Mouse (Mus musculus): ENCODE measurements around the gene Hnrnpf. TPM values are rescaled to one million over a fixed set of nuclear protein-coding genes. Genes with fewer than 3 reads are reported as not detected.

The Hnrnpf gene
- polyA plus RNA-seq, 1 experiment = 102 TPM

DNA sequence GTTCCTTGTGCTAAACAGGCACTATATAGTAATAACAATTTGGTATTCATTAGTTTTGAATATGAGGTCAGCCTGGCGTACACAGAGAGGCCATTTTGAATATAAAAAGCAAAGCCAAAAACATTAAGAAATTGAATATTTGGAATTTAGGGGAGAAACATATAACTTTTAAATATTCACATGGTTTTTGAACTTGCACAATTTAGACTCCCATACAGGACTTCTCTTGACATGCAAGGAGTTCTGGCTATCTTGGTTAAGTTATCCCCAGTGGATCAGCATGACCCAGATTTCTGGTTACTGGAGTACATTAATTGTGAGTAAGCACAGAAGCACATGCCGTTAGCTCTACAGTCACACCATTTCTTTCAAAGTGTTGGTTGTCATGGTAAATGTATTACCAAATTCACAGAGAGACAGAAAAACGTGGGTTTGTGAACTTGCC, 19.7 kb upstream of the Hnrnpf start:
- Histone ChIP-seq H3K4me3 (ENCODE audit: low read depth, low read length) (no peak overlapping the region), H3K36me3 (ENCODE audit: control insufficient read depth, insufficient read depth, low read length) (no peaks in the 10 kb centered on the region), H3K27me3 (ENCODE audit: control insufficient read depth, insufficient read depth, low read length) (no peaks in the 10 kb centered on the region), H3K4me1 (ENCODE audit: control insufficient read depth, insufficient read depth, insufficient read length, low read length) (peaks cover 7% of the 10 kb centered on the region; the same call in 1 of the 2 replicates), H3K27ac (ENCODE audit: insufficient read depth, low read depth, low read length) (peak overlapping the region; percentile 67)
- 23% methylated on average over 3 of the region's 3 CpGs for WGBS
- TF ChIP-seq CTCF (IDR thresholded peaks at IDR 0.05; ENCODE audit: extremely low read depth, insufficient read length, insufficient replicate concordance, low read depth, low read length) = no peak
- TF ChIP-seq POLR2A (IDR thresholded peaks at IDR 0.05; ENCODE audit: low read depth, low read length) = no peak

DNA sequence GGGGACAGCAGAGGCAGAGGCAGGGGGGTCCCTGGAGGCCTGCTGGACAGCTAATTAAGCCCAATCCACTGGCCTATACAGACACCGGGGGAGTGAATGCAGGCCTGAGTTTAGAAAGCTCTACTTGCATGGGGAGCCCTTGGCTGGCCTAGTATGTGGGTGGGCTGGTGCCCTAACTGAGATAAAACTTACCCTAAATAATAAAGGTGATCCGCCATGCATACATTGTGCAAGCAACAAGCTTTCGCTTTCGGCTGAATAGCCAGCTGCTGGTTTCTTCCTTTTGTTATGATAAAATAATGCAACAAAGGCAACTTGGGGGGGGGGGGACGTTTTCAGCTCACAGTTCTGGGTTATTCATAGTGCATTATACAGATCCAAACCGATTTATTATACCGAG, 18.9 kb upstream of the Hnrnpf start:
- 61% methylated on average over 7 of the region's 7 CpGs for WGBS
- peaks cover 7% of the 10 kb centered on the region; the same call in 1 of the 2 replicates for H3K4me1 ChIP-seq (ENCODE audit: control insufficient read depth, insufficient read depth, insufficient read length, low read length)
- no peak overlapping the region for H3K4me3 ChIP-seq (ENCODE audit: low read depth, low read length)
- peak overlapping the region; percentile 67 for H3K27ac ChIP-seq (ENCODE audit: insufficient read depth, low read depth, low read length)
- H3K36me3 ChIP-seq (ENCODE audit: control insufficient read depth, insufficient read depth, low read length) = no peaks in the 10 kb centered on the region
- no peaks in the 10 kb centered on the region for H3K27me3 ChIP-seq (ENCODE audit: control insufficient read depth, insufficient read depth, low read length)
- TF ChIP-seq POLR2A (IDR thresholded peaks at IDR 0.05; ENCODE audit: low read depth, low read length) (no peak), CTCF (IDR thresholded peaks at IDR 0.05; ENCODE audit: extremely low read depth, insufficient read length, insufficient replicate concordance, low read depth, low read length) (no peak)

DNA sequence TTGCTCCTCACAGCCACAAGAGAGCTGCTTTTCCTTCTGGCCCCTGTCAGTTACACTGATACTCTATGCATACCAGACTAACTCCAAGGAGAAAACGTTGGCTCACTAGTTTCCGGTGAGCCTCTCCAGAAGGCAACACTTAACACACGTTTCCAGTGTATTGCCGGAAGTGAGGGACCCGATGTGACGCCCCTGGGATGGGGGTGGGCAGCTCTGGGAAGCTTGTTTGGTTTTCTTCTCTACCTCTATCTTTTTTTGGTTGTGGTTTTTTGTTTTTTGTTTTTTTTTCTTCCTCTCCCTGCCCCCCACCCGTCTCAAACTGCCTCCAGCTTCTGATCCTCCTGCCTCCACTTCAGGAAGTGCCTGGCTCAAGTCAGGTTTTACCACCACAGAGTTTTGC, 18.1 kb upstream of the Hnrnpf start:
- TF ChIP-seq POLR2A (IDR thresholded peaks at IDR 0.05; ENCODE audit: low read depth, low read length) = no peak
- TF ChIP-seq CTCF (IDR thresholded peaks at IDR 0.05; ENCODE audit: extremely low read depth, insufficient read length, insufficient replicate concordance, low read depth, low read length) = no peak

DNA sequence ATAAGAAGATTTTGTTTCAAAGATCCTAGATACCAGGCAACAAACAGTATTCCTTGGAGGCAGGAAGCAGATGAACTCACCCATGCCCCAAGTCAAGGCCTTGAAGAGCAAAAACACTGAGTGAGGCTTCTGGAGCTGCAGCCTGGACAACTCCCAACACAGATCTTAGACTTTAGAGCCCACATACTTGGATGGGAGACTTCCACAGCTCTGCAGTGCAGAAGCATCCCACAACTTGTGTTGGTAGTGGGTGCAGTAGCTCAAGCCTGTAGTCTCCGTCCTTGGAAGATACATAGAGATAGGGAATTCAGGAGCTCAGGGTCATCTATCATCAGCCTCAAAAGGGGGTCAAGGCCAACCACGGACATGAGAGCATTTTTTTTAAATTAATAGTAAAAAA, 14.2 kb upstream of the Hnrnpf start:
- Histone ChIP-seq H3K4me3 (ENCODE audit: low read depth, low read length) (no peak overlapping the region), H3K27ac (ENCODE audit: insufficient read depth, low read depth, low read length) (no peak overlapping the region), H3K36me3 (ENCODE audit: control insufficient read depth, insufficient read depth, low read length) (no peaks in the 10 kb centered on the region), H3K27me3 (ENCODE audit: control insufficient read depth, insufficient read depth, low read length) (no peaks in the 10 kb centered on the region), H3K4me1 (ENCODE audit: control insufficient read depth, insufficient read depth, insufficient read length, low read length) (peaks cover 8% of the 10 kb centered on the region)
- TF ChIP-seq CTCF (IDR thresholded peaks at IDR 0.05; ENCODE audit: extremely low read depth, insufficient read length, insufficient replicate concordance, low read depth, low read length) = no peak
- TF ChIP-seq POLR2A (IDR thresholded peaks at IDR 0.05; ENCODE audit: low read depth, low read length) = no peak
- WGBS = 77% methylated on average over 2 of the region's 2 CpGs

More for the DNA sequence above, 18.1 kb upstream of the Hnrnpf start:
- Histone ChIP-seq H3K27me3 (ENCODE audit: control insufficient read depth, insufficient read depth, low read length) (no peaks in the 10 kb centered on the region), H3K4me1 (ENCODE audit: control insufficient read depth, insufficient read depth, insufficient read length, low read length) (peaks cover 7% of the 10 kb centered on the region; the same call in 1 of the 2 replicates), H3K4me3 (ENCODE audit: low read depth, low read length) (no peak overlapping the region), H3K27ac (ENCODE audit: insufficient read depth, low read depth, low read length) (peak overlapping the region; percentile 67; the same call in 1 of the 2 replicates), H3K36me3 (ENCODE audit: control insufficient read depth, insufficient read depth, low read length) (no peaks in the 10 kb centered on the region)
- 70% methylated on average over 7 of the region's 7 CpGs for WGBS

- H3K27me3 ChIP-seq (ENCODE audit: control insufficient read depth, insufficient read depth, low read length) = no peaks in the 10 kb centered on the region
- whole genome bisulfite sequencing = 30% methylated on average over 1 of the region's 1 CpGs
- TF ChIP-seq CTCF (IDR thresholded peaks at IDR 0.05; ENCODE audit: extremely low read depth, insufficient read length, insufficient replicate concordance, low read depth, low read length) (no peak), POLR2A (IDR thresholded peaks at IDR 0.05; ENCODE audit: low read depth, low read length) (no peak)
- no peak overlapping the region for H3K4me3 ChIP-seq (ENCODE audit: low read depth, low read length)
- no peaks in the 10 kb centered on the region for H3K36me3 ChIP-seq (ENCODE audit: control insufficient read depth, insufficient read depth, low read length)
- H3K4me1 ChIP-seq (ENCODE audit: control insufficient read depth, insufficient read depth, insufficient read length, low read length) = peaks cover 12% of the 10 kb centered on the region
- no peak overlapping the region for H3K27ac ChIP-seq (ENCODE audit: insufficient read depth, low read depth, low read length)
Observed at GRCm38 (mm10) chr6:117888032-117888431, 12.1 kb upstream of the Hnrnpf start.

- Histone ChIP-seq H3K27ac (ENCODE audit: insufficient read depth, low read depth, low read length) (no peak overlapping the region), H3K4me1 (ENCODE audit: control insufficient read depth, insufficient read depth, insufficient read length, low read length) (peaks cover 12% of the 10 kb centered on the region), H3K4me3 (ENCODE audit: low read depth, low read length) (no peak overlapping the region), H3K36me3 (ENCODE audit: control insufficient read depth, insufficient read depth, low read length) (no peaks in the 10 kb centered on the region), H3K27me3 (ENCODE audit: control insufficient read depth, insufficient read depth, low read length) (no peaks in the 10 kb centered on the region)
- 71% methylated on average over 2 of the region's 2 CpGs for WGBS
- TF ChIP-seq POLR2A (IDR thresholded peaks at IDR 0.05; ENCODE audit: low read depth, low read length) = no peak
- no peak for TF ChIP-seq CTCF (IDR thresholded peaks at IDR 0.05; ENCODE audit: extremely low read depth, insufficient read length, insufficient replicate concordance, low read depth, low read length)
Observed at GRCm38 (mm10) chr6:117888642-117889096, 11.5 kb upstream of the Hnrnpf start.

GRCm38 (mm10) chr6:117890257-117890656, 9.9 kb upstream of the Hnrnpf start:
- peaks cover 12% of the 10 kb centered on the region for H3K4me1 ChIP-seq (ENCODE audit: control insufficient read depth, insufficient read depth, insufficient read length, low read length)
- H3K36me3 ChIP-seq (ENCODE audit: control insufficient read depth, insufficient read depth, low read length) = no peaks in the 10 kb centered on the region
- no peak overlapping the region for H3K27ac ChIP-seq (ENCODE audit: insufficient read depth, low read depth, low read length)
- 68% methylated on average over 6 of the region's 6 CpGs for WGBS
- no peak for TF ChIP-seq POLR2A (IDR thresholded peaks at IDR 0.05; ENCODE audit: low read depth, low read length)
- TF ChIP-seq CTCF (IDR thresholded peaks at IDR 0.05; ENCODE audit: extremely low read depth, insufficient read length, insufficient replicate concordance, low read depth, low read length) = no peak
- no peaks in the 10 kb centered on the region for H3K27me3 ChIP-seq (ENCODE audit: control insufficient read depth, insufficient read depth, low read length)
- H3K4me3 ChIP-seq (ENCODE audit: low read depth, low read length) = no peak overlapping the region

Data from small intestine, adult 2 months (tissue).